Mouse (Mus musculus): ENCODE results near the gene Sept9. TPM values are rescaled to one million over a fixed set of nuclear protein-coding genes. Genes with fewer than 3 reads are reported as not detected.

The Sept9 gene
- polyA plus RNA-seq, 1 experiment: 12.2 TPM

GRCm38 (mm10) chr11:117156725-117157124 is 42.7 kb upstream of the Sept9 start:
- H3K27me3 ChIP-seq (ENCODE audit: control insufficient read depth, insufficient read depth, low read length): no peaks in the 10 kb centered on the region
- H3K27ac ChIP-seq (ENCODE audit: control insufficient read depth, insufficient read depth, low read depth, low read length): no peak overlapping the region
- peaks cover 2% of the 10 kb centered on the region; the same call in 1 of the 2 replicates for H3K4me1 ChIP-seq (ENCODE audit: control insufficient read depth, insufficient read depth, low read length)
- H3K36me3 ChIP-seq (ENCODE audit: control insufficient read depth, insufficient read depth, low read length): no peaks in the 10 kb centered on the region
- no peak overlapping the region for H3K4me3 ChIP-seq (ENCODE audit: control insufficient read depth, low read depth, low read length)
- TF ChIP-seq CTCF (IDR thresholded peaks at IDR 0.05; ENCODE audit: control insufficient read depth, insufficient read depth, insufficient replicate concordance, low read depth, low read length) (no peak), POLR2A (IDR thresholded peaks at IDR 0.05; ENCODE audit: control insufficient read depth, low read depth, low read length) (no peak)

- TF ChIP-seq CTCF (IDR thresholded peaks at IDR 0.05; ENCODE audit: control insufficient read depth, insufficient read depth, insufficient replicate concordance, low read depth, low read length): no peak
- no peak for TF ChIP-seq POLR2A (IDR thresholded peaks at IDR 0.05; ENCODE audit: control insufficient read depth, low read depth, low read length)
- Histone ChIP-seq H3K4me1 (ENCODE audit: control insufficient read depth, insufficient read depth, low read length) (peaks cover 2% of the 10 kb centered on the region; the same call in 1 of the 2 replicates), H3K36me3 (ENCODE audit: control insufficient read depth, insufficient read depth, low read length) (no peaks in the 10 kb centered on the region), H3K27ac (ENCODE audit: control insufficient read depth, insufficient read depth, low read depth, low read length) (no peak overlapping the region), H3K27me3 (ENCODE audit: control insufficient read depth, insufficient read depth, low read length) (no peaks in the 10 kb centered on the region), H3K4me3 (ENCODE audit: control insufficient read depth, low read depth, low read length) (no peak overlapping the region)
Measured at GRCm38 (mm10) chr11:117158343-117158742, 41.1 kb upstream of the Sept9 start.

GRCm38 (mm10) chr11:117159257-117159945 is 40.1 kb upstream of the Sept9 start:
- TF ChIP-seq CTCF (IDR thresholded peaks at IDR 0.05; ENCODE audit: control insufficient read depth, insufficient read depth, insufficient replicate concordance, low read depth, low read length) (no peak), POLR2A (IDR thresholded peaks at IDR 0.05; ENCODE audit: control insufficient read depth, low read depth, low read length) (no peak)
- Histone ChIP-seq H3K36me3 (ENCODE audit: control insufficient read depth, insufficient read depth, low read length) (no peaks in the 10 kb centered on the region), H3K4me1 (ENCODE audit: control insufficient read depth, insufficient read depth, low read length) (peaks cover 2% of the 10 kb centered on the region; the same call in 1 of the 2 replicates)

GRCm38 (mm10) chr11:117159946-117160307 is 39.5 kb upstream of the Sept9 start:
- Histone ChIP-seq H3K27me3 (ENCODE audit: control insufficient read depth, insufficient read depth, low read length) (no peaks in the 10 kb centered on the region), H3K4me1 (ENCODE audit: control insufficient read depth, insufficient read depth, low read length) (peaks cover 2% of the 10 kb centered on the region; the same call in 1 of the 2 replicates), H3K36me3 (ENCODE audit: control insufficient read depth, insufficient read depth, low read length) (no peaks in the 10 kb centered on the region), H3K27ac (ENCODE audit: control insufficient read depth, insufficient read depth, low read depth, low read length) (no peak overlapping the region), H3K4me3 (ENCODE audit: control insufficient read depth, low read depth, low read length) (no peak overlapping the region)
- TF ChIP-seq CTCF (IDR thresholded peaks at IDR 0.05; ENCODE audit: control insufficient read depth, insufficient read depth, insufficient replicate concordance, low read depth, low read length) (no peak), POLR2A (IDR thresholded peaks at IDR 0.05; ENCODE audit: control insufficient read depth, low read depth, low read length) (no peak)

More at GRCm38 (mm10) chr11:117159257-117159945, 40.1 kb upstream of the Sept9 start:
- no peak overlapping the region for H3K4me3 ChIP-seq (ENCODE audit: control insufficient read depth, low read depth, low read length)
- no peaks in the 10 kb centered on the region for H3K27me3 ChIP-seq (ENCODE audit: control insufficient read depth, insufficient read depth, low read length)
- no peak overlapping the region for H3K27ac ChIP-seq (ENCODE audit: control insufficient read depth, insufficient read depth, low read depth, low read length)

- no peak overlapping the region for H3K27ac ChIP-seq (ENCODE audit: control insufficient read depth, insufficient read depth, low read depth, low read length)
- no peak overlapping the region for H3K4me3 ChIP-seq (ENCODE audit: control insufficient read depth, low read depth, low read length)
- no peaks in the 10 kb centered on the region for H3K36me3 ChIP-seq (ENCODE audit: control insufficient read depth, insufficient read depth, low read length)
- no peaks in the 10 kb centered on the region for H3K27me3 ChIP-seq (ENCODE audit: control insufficient read depth, insufficient read depth, low read length)
- no peak for TF ChIP-seq POLR2A (IDR thresholded peaks at IDR 0.05; ENCODE audit: control insufficient read depth, low read depth, low read length)
- TF ChIP-seq CTCF (IDR thresholded peaks at IDR 0.05; ENCODE audit: control insufficient read depth, insufficient read depth, insufficient replicate concordance, low read depth, low read length): no peak
- H3K4me1 ChIP-seq (ENCODE audit: control insufficient read depth, insufficient read depth, low read length): peaks cover 2% of the 10 kb centered on the region; the same call in 1 of the 2 replicates
Measured at GRCm38 (mm10) chr11:117160791-117161190, 38.7 kb upstream of the Sept9 start.

GRCm38 (mm10) chr11:117161574-117161973 is 37.9 kb upstream of the Sept9 start:
- Histone ChIP-seq H3K27ac (ENCODE audit: control insufficient read depth, insufficient read depth, low read depth, low read length) (no peak overlapping the region), H3K4me1 (ENCODE audit: control insufficient read depth, insufficient read depth, low read length) (peaks cover 2% of the 10 kb centered on the region; the same call in 1 of the 2 replicates), H3K27me3 (ENCODE audit: control insufficient read depth, insufficient read depth, low read length) (no peaks in the 10 kb centered on the region), H3K36me3 (ENCODE audit: control insufficient read depth, insufficient read depth, low read length) (no peaks in the 10 kb centered on the region), H3K4me3 (ENCODE audit: control insufficient read depth, low read depth, low read length) (no peak overlapping the region)
- TF ChIP-seq CTCF (IDR thresholded peaks at IDR 0.05; ENCODE audit: control insufficient read depth, insufficient read depth, insufficient replicate concordance, low read depth, low read length) (no peak), POLR2A (IDR thresholded peaks at IDR 0.05; ENCODE audit: control insufficient read depth, low read depth, low read length) (no peak)

- TF ChIP-seq CTCF (IDR thresholded peaks at IDR 0.05; ENCODE audit: control insufficient read depth, insufficient read depth, insufficient replicate concordance, low read depth, low read length) (no peak), POLR2A (IDR thresholded peaks at IDR 0.05; ENCODE audit: control insufficient read depth, low read depth, low read length) (no peak)
- Histone ChIP-seq H3K4me1 (ENCODE audit: control insufficient read depth, insufficient read depth, low read length) (no peaks in the 10 kb centered on the region), H3K4me3 (ENCODE audit: control insufficient read depth, low read depth, low read length) (no peak overlapping the region), H3K27me3 (ENCODE audit: control insufficient read depth, insufficient read depth, low read length) (no peaks in the 10 kb centered on the region), H3K36me3 (ENCODE audit: control insufficient read depth, insufficient read depth, low read length) (no peaks in the 10 kb centered on the region), H3K27ac (ENCODE audit: control insufficient read depth, insufficient read depth, low read depth, low read length) (no peak overlapping the region)
Measured at GRCm38 (mm10) chr11:117163098-117163497, 36.4 kb upstream of the Sept9 start.
